Mouse (Mus musculus) cerebellum, adult 11 months (tissue): ENCODE data around the gene Ttll5.

Experiments used
- DNase-seq: peaks from one replicate; pipeline ENCODE4 v3.0.0; 2022

Gene Ttll5

GRCm38 (mm10) chr12:86107645-86108044 is 283.2 kb downstream of the Ttll5 start:
- DNase-seq = no peak

- no peak for DNase-seq
These were observed 285.1 kb downstream of the Ttll5 start for GRCm38 (mm10) chr12:86109531-86109930.

GRCm38 (mm10) chr12:86110637-86111036 is 286.2 kb downstream of the Ttll5 start:
- no peak for DNase-seq
